Mouse (Mus musculus) monocyte, adult 2 months (primary cell): ENCODE data around the gene Dusp12.
A peak's percentile ranks its signal among the peaks of the same experiment; 100 is the strongest.

ENCODE experiments used
- DNase-seq, 2 experiments: peaks; one replicate each; pipeline ENCODE4 v3.0.0; 2022; ENCODE audit warnings: low spot score in 2 of 2, low read depth in 1 of 2

Dusp12 gene

DNA sequence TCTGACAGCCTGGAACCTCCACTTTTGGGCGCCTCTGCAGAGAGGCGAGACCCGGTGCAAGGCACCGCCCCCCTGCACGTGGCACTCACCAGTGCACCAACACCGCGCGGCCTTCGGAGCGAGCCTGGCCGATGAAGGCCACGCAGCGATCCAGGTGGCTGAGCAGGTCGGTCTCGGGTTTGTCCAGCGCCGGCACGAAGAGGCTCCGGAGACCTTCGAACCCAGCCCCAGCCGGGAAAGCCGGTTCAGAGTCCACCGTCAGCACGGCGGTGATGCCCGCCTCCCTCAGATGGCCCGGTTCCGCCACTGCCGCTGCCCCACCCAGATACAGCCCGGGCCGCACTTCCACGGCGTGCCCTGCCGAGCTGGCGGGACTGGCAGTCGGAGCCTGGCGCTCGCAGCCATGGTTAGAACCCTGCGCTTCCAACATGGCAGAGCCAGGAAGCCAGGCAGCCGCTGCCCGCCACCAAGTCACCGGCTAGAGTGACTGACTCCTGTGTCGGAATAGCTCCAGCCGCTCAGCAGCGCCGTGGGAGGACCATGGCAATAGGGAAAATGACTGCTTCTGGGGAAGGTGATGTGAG is at the start of gene Dusp12, which contains the start of gene Gm26620:
Gene Dusp12 (minus strand): TSS at position 563 of the 584 bp plus-strand sequence.
Gene Gm26620 (plus strand): TSS at position 88 of the 584 bp plus-strand sequence.
- DNase-seq: peak; percentile 68 to 75

DNA sequence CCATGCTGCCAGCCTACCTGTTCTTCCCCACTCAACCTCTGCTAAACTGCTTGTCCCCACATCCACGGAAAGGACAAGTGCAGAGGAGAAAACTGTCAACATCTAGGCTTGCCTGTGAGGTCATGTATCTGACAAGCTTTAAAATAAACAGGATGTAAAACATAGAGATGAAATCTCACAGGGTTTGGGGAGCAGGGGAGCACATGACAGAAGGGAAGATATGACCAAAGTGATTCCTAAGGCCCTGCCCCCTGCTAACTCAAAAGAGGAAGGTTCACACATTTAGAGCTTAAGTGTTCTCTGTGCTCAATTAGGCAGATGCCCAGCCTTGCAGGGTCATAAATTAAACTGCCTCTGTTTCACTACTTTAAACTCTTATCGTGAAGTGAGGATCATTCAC is 49.0 kb upstream of the Dusp12 start:
- DNase-seq: no peak

GRCm38 (mm10) chr1:170933940-170934339 is 48.6 kb upstream of the Dusp12 start:
- no peak for DNase-seq

DNA sequence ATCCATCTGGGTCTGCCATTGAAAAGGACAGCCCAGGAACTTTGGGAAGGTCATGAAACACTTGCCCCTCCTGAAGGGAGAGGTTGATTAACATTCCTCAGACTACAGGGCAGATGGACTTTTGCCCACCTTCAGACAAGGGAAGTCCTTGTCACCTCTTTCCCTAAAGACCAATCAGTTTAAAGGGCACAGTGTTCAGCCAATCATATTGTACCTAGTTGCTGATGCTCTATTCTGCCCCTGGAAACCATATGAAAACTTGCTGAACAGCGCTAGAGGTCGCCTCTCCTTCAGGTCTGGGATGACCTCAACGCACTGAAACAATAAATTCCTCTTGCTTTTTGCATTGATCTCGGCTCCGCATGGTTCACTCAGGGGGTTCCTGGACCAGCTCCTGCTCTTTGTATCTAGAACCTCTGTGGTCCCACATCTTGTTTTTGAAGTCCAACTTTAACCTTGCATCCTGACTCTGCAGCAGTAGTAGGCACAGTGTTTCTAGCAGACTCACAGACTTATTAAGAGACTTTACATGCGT is 48.1 kb upstream of the Dusp12 start:
- no peak for DNase-seq

DNA sequence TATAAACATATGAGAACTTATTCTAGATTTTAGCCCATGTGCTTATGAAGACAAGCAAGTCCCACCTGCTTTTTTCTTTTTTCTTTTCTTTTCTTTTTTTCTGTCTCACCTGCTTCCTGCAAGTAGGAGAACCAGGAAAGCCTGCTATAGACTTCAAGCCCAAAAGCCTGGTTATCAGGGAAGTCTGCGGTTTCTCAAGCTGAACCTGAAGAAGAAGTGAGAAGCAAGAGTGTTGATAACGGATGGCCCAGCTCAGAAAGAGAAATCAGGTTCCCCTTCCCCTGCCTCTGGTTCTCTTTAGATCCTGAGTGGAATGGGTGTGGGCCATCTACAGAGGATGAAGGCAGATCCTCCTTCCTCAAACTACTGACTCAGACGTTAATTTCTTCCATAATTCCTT is 46.7 kb upstream of the Dusp12 start:
- DNase-seq: no peak

GRCm38 (mm10) chr1:170929245-170929644 is 43.9 kb upstream of the Dusp12 start:
- DNase-seq: no peak

- DNase-seq: no peak
Observed at GRCm38 (mm10) chr1:170928467-170928866, 43.1 kb upstream of the Dusp12 start.

DNA sequence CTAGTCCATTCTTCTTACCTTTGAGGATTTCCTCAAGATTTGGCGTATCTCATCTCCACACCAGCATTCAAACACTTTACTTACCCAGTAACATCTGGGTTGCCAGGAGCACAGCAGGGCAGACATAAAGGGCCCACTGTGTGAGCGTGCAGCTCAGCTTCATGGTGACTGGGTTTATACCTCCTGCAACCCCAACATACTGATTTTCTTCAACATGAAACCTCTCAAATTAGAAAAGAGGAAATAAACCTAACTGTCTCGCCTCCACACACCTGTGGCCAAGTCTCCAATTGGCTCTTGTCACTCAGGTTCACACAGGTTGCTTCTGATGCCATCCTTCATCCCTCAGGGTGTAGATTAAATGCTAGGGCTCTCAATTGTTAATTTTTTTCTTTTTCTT is 42.0 kb upstream of the Dusp12 start, which contains the start of gene Fcrla:
Gene Fcrla (minus strand): TSS at position 206 of the 400 bp plus-strand sequence.
- DNase-seq: no peak

DNA sequence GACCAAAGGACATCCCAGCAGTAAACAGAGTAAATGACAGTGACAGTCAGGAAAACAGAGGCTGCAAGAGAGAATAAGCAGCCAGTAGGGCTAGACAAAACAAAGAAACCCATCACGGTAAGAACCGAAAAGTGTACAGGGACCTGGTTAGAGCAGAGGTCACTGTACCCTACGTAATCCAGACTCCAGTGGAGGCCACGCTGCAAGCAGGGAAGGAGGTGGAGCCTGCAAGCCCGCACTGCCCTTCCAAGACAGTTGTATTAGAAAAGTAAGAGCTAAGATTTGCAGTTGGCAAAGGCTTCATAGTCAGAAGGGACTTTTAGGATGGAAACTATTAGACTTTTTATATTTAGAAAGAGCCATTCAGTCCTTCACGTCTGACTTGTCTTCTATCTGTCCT is 41.6 kb upstream of the Dusp12 start:
- no peak for DNase-seq

DNA sequence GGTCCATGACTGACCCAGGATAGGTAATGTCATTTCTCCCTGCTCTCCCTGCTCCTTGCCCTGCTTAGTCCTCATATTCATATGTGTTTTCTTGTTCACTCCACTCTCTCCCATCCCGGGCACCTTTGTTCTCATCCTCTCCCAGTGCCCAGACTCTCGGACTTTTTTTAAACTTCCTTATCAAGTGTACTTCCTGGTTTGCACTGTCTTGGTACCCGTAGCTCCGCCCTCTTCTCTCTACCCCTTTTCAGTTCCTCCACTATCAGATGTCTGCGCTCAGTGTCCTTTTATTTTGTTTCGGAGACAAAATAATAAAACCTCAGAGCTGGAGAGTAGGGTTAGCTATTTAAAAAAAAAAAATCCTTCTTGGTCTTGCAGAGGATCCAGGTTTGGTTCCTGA is 39.1 kb upstream of the Dusp12 start:
- DNase-seq: no peak

DNA sequence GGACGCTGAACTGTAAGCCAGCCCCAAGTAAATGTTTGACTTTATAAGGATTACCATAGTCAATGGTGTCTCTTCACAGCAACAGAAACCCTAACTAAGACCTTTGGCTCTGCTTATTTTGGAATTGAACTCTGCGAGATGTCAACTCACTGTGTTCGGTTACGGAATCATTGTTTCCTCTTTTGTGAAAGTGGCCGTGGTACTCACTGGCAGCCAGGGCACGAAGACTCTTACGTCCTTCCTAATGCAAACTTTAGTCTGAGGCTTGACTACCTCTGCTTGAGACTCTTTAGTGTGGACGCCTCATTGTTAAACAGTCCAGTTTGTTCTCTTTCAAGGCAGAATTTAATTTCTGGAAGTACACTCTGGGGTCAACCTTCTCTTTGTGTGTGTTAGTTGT is 34.0 kb upstream of the Dusp12 start:
- DNase-seq: no peak

GRCm38 (mm10) chr1:170915657-170916056 is 30.3 kb upstream of the Dusp12 start:
- no peak for DNase-seq

DNA sequence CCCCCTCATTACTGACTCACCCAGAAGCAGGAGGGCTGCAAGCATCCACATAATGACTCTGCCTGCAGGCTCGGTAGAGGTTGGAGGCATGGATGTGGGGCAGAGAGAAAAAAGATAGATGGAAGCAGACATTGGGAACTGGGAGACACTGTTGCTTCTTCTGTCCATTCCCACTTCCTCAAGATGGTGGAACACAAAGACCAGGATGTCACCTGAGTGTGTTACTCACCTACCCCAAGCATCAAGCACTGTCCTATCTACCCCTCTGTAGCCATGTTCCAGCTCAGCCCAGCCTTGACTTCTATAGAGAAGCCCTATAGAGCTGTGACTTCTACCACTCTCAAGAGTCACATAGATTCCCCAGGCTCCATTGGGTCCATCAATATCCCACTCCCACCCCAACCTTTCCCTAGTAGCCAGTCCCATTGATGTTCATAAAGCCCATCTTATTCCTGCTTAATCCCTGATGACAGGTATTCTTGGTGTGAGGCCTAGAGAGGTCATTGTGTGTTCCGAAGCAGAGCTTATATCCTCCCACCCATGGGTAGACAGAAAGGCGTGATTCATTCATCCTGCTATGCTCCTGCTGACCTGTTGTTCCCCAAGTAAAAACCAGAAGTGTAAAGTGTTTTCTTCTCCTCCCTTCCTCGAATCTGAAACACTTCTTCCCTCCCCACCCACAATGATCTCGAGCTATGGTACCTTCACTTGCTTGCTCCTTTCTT is 27.7 kb upstream of the Dusp12 start, which contains the start of gene Fcrlb:
Gene Fcrlb (minus strand): TSS at position 51 of the 725 bp plus-strand sequence.
- no peak for DNase-seq

GRCm38 (mm10) chr1:170911907-170912660 is 26.7 kb upstream of the Dusp12 start:
- DNase-seq: no peak

GRCm38 (mm10) chr1:170908341-170908740 is 23.0 kb upstream of the Dusp12 start:
- DNase-seq: no peak

DNA sequence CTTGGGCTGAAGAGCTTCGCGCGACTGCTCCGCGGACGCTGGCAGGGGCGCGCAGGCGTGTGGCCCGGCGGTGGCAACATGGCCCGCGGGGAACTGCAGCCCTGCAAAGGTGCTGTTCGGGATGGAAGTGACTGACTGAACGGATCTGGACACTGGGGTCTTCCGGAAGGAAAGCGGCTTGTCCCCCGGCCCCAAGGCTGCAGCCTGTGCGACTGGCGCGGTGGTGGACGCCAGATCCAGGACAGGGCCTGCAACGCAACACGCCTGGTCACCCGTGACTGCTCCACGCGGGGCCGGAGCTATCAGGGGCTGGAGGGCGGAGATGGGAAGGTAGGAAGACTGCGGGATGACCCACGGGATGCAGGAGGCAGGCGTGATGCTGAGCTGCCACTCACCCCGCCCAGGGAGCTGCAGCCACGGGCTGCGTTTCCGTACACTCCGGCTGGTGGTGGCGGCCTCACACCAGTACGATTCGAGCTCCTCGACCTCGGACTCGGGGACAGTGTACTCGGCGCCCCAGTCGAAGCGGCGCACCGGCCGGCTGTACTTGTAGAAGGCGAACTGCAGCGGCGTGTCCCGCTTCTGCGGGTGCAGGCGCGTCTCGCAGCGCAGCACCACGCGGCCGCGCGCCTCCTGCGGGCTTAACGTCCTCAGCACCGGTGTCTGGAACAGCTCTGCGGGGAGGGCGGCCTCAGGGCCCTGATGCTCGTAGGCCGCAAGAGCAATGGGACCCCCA is 22.3 kb upstream of the Dusp12 start:
- DNase-seq: no peak

GRCm38 (mm10) chr1:170907111-170907455 is 21.7 kb upstream of the Dusp12 start:
- DNase-seq: no peak

GRCm38 (mm10) chr1:170903485-170903884 is 18.1 kb upstream of the Dusp12 start:
- no peak for DNase-seq

- peak; percentile 75 to 85 for DNase-seq
Observed at GRCm38 (mm10) chr1:170901536-170902238, 16.3 kb upstream of the Dusp12 start.

DNA sequence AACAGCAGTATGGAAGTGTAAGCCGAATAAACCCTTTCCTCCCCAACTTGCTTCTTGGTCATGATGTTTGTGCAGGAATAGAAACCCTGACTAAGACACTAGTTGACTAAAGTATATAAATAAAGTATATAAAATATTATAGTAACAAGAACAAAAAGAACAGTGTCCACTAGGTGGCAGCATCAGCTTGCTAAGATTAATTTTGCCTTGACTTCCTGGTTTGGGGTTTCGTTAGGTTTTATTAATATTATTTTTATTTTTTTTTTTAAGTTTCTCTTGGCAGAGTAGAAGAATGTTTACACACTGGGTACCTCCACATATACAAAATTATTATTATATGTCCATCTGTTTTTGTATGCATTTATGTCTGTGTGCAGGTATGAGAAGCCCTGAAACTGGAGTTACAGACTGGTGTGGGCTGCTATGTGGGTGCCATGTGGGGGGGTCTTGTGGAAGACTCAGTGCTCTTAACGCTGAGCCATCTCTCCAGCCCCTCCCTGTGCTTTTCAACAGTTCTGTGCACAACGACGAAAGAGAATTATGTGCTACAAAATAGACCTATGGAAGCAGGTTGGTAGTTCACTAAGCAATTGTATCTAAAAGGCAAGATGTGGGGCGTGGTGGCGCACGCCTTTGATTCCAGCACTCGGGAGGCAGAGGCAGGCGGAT is 15.6 kb upstream of the Dusp12 start:
- DNase-seq: no peak
